Mouse (Mus musculus): ENCODE measurements around the gene Ubap1l. TPM values are rescaled to one million over a fixed set of nuclear protein-coding genes. Genes with fewer than 3 reads are reported as not detected.

Ubap1l gene
- polyA plus RNA-seq, 1 experiment from 2014 or later, result 0.14 TPM

DNA sequence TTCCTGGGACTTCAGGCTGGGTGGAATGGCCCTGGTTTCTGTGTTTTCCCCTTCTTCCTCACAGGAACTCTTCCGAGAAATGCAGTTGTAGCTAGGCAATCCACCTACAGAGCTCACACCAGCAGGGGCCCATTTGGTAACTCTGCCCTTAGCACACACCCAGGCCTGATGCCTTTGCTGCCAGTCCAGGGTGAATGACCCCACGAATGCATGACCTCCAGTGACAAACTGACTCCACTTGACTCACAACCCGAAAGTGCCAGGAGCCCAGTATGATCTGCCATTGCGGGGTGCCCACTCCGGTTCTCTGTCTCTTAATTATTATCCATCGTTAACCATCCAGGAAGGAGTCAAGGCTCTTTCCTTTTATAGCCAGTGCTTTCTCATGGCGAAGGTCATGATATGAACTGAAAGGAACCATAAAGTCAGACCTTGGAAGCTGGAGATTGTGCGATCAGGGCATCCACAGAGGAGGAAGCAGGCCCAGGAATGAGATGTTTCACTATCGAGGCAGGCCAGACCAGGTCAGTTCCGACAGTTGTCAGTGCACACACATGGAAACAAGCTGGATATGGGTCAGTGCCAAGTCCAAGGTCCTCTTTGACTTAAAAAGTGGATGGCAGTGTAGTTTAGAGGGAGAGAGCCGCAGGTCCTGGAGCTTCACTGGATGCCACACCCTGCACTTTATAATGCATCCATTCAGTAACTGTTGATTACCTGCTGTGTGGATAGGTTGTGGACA is 62.1 kb downstream of the Ubap1l start, which contains the start of gene Slc51b:
Slc51b (minus strand) TSS at position 196 of the 742 bp plus-strand sequence.
- no peak for ATAC-seq (replicated peaks; ENCODE audit: low FRiP score)
- no peaks in the 10 kb centered on the region for H3K9me3 ChIP-seq (replicated peaks)
- H3K4me2 ChIP-seq, result no peak within 1 kb of the TSS
- H3K27me3 ChIP-seq, result no peaks in the 10 kb centered on the region
- H3K4me1 ChIP-seq, result no peaks in the 10 kb centered on the region
- H3K9ac ChIP-seq, result no peak within 1 kb of the TSS
- WGBS, result 70% methylated on average over 11 of the region's 11 CpGs
- H3K36me3 ChIP-seq, result no peaks in the 10 kb centered on the region
- peak within 1 kb of the TSS; percentile 59 for H3K27ac ChIP-seq
- no peak within 1 kb of the TSS for H3K4me3 ChIP-seq (replicated peaks)

DNA sequence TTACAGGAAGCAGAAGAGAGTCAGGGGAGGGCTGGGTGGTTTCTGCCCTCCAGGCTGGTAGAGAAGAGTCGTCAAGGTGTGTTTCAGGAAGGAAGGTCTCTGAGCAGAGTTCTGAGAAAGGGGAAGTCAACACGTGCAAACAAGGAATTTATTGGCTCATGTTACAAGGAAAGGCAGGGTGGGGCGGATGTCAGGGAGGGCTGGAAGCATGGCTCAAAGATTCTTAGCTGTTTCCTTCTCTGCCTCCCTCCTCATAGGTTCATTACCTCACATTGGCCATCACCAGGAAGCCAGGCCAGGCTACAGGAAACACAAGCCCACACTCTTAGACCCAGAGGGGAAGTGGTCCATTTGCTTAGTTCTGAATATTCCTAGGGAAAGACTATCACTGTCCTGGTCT is 63.6 kb downstream of the Ubap1l start:
- ATAC-seq (replicated peaks; ENCODE audit: low FRiP score), result no peak
- Histone ChIP-seq H3K9ac (no peak overlapping the region), H3K36me3 (no peaks in the 10 kb centered on the region), H3K4me3 (replicated peaks) (no peak overlapping the region), H3K4me1 (no peaks in the 10 kb centered on the region), H3K27ac (no peak overlapping the region), H3K9me3 (replicated peaks) (no peaks in the 10 kb centered on the region), H3K27me3 (no peaks in the 10 kb centered on the region), H3K4me2 (no peak overlapping the region)
- WGBS, result 30% methylated on average over 3 of the region's 3 CpGs

DNA sequence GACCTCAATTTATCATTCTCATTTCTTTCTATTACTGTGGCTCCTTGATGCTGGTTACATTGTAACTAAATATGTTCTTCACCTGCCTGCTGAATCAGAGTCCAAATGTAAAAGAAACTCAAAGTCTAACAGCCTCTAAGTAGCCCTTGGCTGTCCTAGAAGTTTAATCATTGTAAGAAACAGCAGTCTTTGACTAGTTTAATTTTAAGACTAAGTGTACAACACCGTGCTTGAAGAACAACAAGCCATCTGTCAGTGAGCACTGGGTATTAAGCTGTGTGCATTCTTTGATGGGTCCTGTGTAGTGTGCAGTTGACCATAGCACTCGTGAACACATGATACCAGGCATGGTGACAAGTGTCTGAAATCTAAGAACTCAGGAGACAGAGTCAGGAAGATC is 66.7 kb downstream of the Ubap1l start:
- Histone ChIP-seq H3K4me1 (no peaks in the 10 kb centered on the region), H3K27me3 (no peaks in the 10 kb centered on the region), H3K36me3 (no peaks in the 10 kb centered on the region), H3K27ac (0 out of 2 replicates have a peak overlapping the region, but pooled peaks have one; percentile 41), H3K4me2 (no peak overlapping the region), H3K9me3 (replicated peaks) (no peaks in the 10 kb centered on the region), H3K4me3 (replicated peaks) (no peak overlapping the region), H3K9ac (no peak overlapping the region)
- WGBS, result 46% methylated on average over 2 of the region's 2 CpGs
- peak; percentile 49 for ATAC-seq (replicated peaks; ENCODE audit: low FRiP score)

DNA sequence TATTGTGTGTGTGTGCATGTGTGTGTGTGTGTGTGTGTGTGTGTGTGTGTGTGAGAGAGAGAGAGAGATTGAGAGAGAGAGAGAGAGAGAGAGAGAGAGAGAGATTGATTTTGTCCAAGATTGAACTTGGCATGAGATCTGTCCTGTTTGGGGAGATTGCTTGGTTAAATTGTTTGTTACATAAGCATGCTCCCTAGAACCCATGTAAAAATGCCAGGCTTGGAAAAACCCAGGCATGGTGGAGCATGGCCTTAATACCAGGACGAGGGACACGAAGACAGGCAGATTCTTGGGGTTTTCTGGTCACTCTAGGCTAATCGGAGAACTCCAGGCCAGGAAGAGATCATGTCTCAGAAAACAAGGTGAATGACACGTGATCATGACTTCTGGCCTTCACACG is 67.2 kb downstream of the Ubap1l start:
- Histone ChIP-seq H3K27me3 (no peaks in the 10 kb centered on the region), H3K9me3 (replicated peaks) (no peaks in the 10 kb centered on the region), H3K9ac (no peak overlapping the region), H3K27ac (peak overlapping the region; percentile 41; the same call in 1 of the 2 replicates), H3K4me1 (no peaks in the 10 kb centered on the region), H3K4me3 (replicated peaks) (no peak overlapping the region), H3K4me2 (no peak overlapping the region), H3K36me3 (no peaks in the 10 kb centered on the region)
- no peak for ATAC-seq (replicated peaks; ENCODE audit: low FRiP score)
- 83% methylated on average over 5 of the region's 5 CpGs for WGBS

Other genes starting within 250 kb of the Ubap1l start
- 3.5 and 4.2 TPM in 2 replicates for gene Igdcc3, start 219.9 kb upstream of the Ubap1l start, polyA plus RNA-seq (2015; fragmentation: Nextera tagmentation; extraction: Ambion mirVana)
- 7.9 and 8.1 TPM in 2 replicates for gene Parp16, start 165.7 kb upstream of the Ubap1l start, polyA plus RNA-seq (2015; fragmentation: Nextera tagmentation; extraction: Ambion mirVana)
- gene Cilp, start 95.9 kb upstream of the Ubap1l start, polyA plus RNA-seq (2015; fragmentation: Nextera tagmentation; extraction: Ambion mirVana), result 0.66 and 1.1 TPM in 2 replicates
- gene Clpx, start 66.8 kb upstream of the Ubap1l start, polyA plus RNA-seq (2015; fragmentation: Nextera tagmentation; extraction: Ambion mirVana), result 50.6 and 53.5 TPM in 2 replicates
- 9.2 and 9.8 TPM in 2 replicates for gene Pdcd7, start 14.9 kb upstream of the Ubap1l start, polyA plus RNA-seq (2015; fragmentation: Nextera tagmentation; extraction: Ambion mirVana)
- gene Kbtbd13, start 30.6 kb downstream of the Ubap1l start, polyA plus RNA-seq (2015; fragmentation: Nextera tagmentation; extraction: Ambion mirVana), result 2.2 TPM in 2 replicates
- 13.4 and 16.1 TPM in 2 replicates for gene Rasl12, start 37.5 kb downstream of the Ubap1l start, polyA plus RNA-seq (2015; fragmentation: Nextera tagmentation; extraction: Ambion mirVana)
- gene Slc51b, start 61.9 kb downstream of the Ubap1l start, polyA plus RNA-seq (2015; fragmentation: Nextera tagmentation; extraction: Ambion mirVana), result 3.1 and 4.3 TPM in 2 replicates
- gene Mtfmt, start 74.7 kb downstream of the Ubap1l start, polyA plus RNA-seq (2015; fragmentation: Nextera tagmentation; extraction: Ambion mirVana), result 21.1 and 25.3 TPM in 2 replicates
- 111 and 126 TPM in 2 replicates for gene Spg21, start 99.9 kb downstream of the Ubap1l start, polyA plus RNA-seq (2015; fragmentation: Nextera tagmentation; extraction: Ambion mirVana)
- not detected in 2 replicates for gene Ankdd1a, start 159.2 kb downstream of the Ubap1l start, polyA plus RNA-seq (2015; fragmentation: Nextera tagmentation; extraction: Ambion mirVana)
- 14.9 and 20.0 TPM in 2 replicates for gene Plekho2, start 219.0 kb downstream of the Ubap1l start, polyA plus RNA-seq (2015; fragmentation: Nextera tagmentation; extraction: Ambion mirVana)
- 12.7 and 17.5 TPM in 2 replicates for gene Pif1, start 226.1 kb downstream of the Ubap1l start, polyA plus RNA-seq (2015; fragmentation: Nextera tagmentation; extraction: Ambion mirVana)